Mouse (Mus musculus): Measurements from ENCODE around the gene Eid3. TPM values are rescaled to one million over a fixed set of nuclear protein-coding genes. Genes with fewer than 3 reads are reported as not detected.

Eid3 gene
- 0.17 TPM in 1 of 2 replicates, not detected in the other for polyA plus RNA-seq (2015; fragmentation: Nextera tagmentation; extraction: Ambion mirVana)

GRCm38 (mm10) chr10:82866356-82866755, at the start of gene Eid3:
Eid3 (plus strand) TSS chr10:82866626.

DNA sequence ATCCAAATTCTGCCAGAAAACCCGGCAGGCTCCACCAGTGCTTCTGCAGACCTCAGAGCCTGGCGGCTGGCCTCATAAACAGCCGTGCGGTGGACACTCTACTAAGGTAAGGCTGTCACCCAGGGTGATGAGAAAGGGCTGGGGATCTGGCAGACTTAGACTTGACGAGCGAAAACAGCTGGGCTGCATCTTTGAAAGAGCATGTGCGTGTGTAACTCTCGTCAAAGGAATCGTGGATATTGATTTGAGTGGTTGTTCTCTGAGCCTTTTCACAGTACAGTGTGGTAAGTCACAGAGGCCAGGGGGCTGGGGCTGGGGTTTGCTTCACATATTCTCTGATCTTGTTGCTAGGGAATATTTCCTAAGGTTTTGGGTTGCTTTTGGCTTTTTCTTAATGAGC, 32.5 kb upstream of the Eid3 start, which contains the start of gene Txnrd1:
Gene Txnrd1, plus strand, starts transcription at position 26 of the 400 bp plus-strand sequence.

Other genes with a start within 250 kb of the Eid3 start
- 48.1 and 67.1 TPM in 2 replicates for gene 1190007I07Rik, start 243.4 kb upstream of the Eid3 start, polyA plus RNA-seq (2015; fragmentation: Nextera tagmentation; extraction: Ambion mirVana)
- 43.8 and 50.2 TPM in 2 replicates for gene Tdg, start 236.8 kb upstream of the Eid3 start, polyA plus RNA-seq (2015; fragmentation: Nextera tagmentation; extraction: Ambion mirVana)
- gene Glt8d2, start 176.0 kb upstream of the Eid3 start, polyA plus RNA-seq (2015; fragmentation: Nextera tagmentation; extraction: Ambion mirVana), result 6.5 and 12.0 TPM in 2 replicates
- gene Hcfc2, start 170.5 kb upstream of the Eid3 start, polyA plus RNA-seq (2015; fragmentation: Nextera tagmentation; extraction: Ambion mirVana), result 19.4 and 27.4 TPM in 2 replicates
- 26.1 and 27.6 TPM in 2 replicates for gene Nfyb, start 102.5 kb upstream of the Eid3 start, polyA plus RNA-seq (2015; fragmentation: Nextera tagmentation; extraction: Ambion mirVana)
- 39.6 and 43.1 TPM in 2 replicates for gene Txnrd1, start 32.7 kb upstream of the Eid3 start, polyA plus RNA-seq (2015; fragmentation: Nextera tagmentation; extraction: Ambion mirVana)
- gene Chst11, start 118.9 kb downstream of the Eid3 start, polyA plus RNA-seq (2015; fragmentation: Nextera tagmentation; extraction: Ambion mirVana), result 1.8 and 2.9 TPM in 2 replicates